Mouse (Mus musculus) kidney, postnatal 14 days (tissue): ENCODE results near the gene Msh4.

Source experiments
- DNase-seq: peaks from one replicate; pipeline ENCODE4 v3.0.0; 2022; ENCODE audit warnings: mixed read lengths

Gene Msh4

DNA sequence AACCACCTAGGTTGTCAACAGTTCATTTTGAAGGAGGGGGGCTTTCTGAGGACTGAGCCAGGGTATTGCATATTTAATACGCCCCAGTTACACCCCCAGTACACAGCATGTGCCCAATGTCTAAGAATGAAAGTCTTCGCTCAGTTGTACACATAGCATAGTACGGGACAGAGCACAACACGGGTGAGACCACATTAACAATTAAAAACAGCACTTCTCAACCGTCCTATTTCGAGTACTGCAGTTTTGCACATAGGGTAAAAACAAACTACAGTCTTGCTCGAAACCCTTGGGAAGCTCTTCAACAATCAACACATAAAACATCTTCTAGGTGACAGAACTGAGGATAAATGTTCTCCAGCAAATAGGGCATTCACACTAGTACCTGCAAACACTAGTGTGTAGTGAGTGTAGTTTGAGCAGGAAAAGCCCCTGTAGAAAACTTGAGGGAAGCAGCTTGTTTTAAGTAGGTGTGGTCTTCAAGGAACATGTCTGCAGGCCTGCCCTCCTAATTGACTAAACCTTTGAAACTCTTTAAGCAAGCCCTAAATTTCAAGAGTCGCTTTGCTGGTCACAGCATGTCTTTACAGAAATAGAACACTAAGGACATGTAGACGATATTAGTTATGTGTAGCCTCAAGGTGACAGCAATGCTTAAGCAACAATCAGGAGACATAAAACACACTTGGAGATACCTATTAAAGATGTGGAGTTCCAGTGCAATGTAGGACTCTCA is at the start of gene Msh4:
Gene Msh4 (minus strand): TSS at position 3 of the 736 bp plus-strand sequence.
- DNase-seq, result no peak

DNA sequence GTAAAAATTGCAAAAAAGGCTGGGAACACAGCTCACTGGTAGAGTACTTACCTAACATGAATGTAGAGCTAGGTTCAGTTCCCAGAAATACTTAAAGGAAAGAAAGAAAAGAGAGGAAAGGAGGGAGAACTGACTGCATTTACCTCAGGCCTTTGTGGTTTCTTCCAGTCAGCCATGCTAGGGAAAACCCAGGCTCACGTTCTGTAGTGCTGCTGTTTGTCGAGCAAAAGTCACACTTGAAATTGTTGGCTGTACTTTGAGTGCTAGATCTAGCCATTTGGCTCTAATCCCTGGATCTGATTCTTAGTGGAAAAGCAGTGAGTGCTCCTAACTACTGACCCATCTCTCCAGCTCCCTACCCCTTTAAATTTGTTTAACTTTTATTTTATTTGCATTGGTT is 42.2 kb upstream of the Msh4 start:
- DNase-seq, result no peak

DNA sequence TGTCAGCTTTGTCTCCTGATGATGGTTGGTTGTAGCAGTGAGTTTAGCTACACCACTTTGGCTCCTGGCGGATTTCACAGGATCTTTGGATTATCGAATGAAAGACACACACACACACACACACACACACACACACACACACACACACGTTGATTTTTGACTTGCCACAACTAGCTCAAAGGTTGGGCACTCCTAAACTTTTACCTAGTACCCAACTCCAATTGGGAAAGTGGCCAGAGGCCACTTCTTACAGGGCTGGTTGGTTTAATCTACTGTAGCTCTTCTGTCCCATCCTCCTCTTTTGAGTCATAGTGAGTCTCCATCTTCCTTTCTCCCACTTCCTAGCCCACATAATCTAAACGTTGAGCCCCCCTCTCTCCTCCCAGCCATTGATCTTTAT is 41.3 kb upstream of the Msh4 start:
- no peak for DNase-seq

DNA sequence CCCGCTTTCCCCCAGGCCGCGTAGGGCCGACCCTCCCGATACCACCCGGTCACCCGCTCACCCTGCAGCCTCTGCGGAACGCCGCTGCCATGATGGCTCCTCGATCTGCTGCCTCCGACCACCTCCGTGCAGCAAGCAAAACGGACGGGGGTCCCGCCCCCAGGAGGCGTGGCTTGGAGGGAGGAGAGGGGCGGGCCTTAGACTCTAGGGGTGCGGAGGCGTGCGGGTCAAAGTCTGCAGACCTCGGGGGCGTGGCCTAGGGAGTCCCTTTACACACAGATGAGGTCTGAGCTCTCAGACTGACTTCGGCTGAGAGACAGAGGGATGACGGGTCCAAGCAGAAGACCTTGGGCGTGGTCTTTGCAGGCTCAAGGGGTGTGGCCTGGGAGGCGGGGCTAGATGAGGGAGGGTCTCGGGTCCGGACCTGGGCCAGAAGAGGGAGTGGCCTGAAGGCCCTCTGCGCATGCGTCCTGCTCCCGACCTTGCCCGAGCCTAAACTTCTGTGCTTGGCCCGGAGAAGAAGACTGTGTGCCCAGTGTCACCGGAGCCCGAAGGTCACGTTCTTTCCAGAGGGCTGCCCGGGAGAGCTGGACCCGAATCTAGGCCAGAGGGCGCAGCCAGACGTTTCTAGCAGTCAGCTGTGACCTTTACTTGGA is 38.5 kb upstream of the Msh4 start, which contains the start of gene Acadm:
Gene Acadm (minus strand): TSS at position 298 of the 656 bp plus-strand sequence.
- DNase-seq, result peak; percentile 99

DNA sequence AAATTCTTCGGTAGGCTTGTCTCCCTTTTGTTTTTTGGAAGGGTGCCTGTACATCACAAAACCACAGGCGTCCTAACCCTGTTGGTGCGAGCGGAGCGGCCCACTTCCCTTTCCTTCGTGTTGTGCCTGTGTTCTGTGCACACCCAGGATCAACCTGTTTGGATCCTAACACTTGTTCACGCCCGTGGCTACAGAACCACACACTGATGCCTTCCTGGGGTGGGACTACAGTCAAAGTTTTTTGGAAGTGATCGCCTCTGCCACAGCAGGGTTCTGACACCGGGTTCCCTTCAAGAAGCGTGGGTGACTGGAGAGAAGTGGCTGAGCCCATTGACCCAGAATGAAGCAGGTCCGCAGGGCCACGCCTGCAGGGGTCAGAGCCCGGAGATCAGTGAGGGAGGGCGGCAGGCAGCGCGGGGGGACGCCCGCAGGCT is 38.0 kb upstream of the Msh4 start:
- no peak for DNase-seq

DNA sequence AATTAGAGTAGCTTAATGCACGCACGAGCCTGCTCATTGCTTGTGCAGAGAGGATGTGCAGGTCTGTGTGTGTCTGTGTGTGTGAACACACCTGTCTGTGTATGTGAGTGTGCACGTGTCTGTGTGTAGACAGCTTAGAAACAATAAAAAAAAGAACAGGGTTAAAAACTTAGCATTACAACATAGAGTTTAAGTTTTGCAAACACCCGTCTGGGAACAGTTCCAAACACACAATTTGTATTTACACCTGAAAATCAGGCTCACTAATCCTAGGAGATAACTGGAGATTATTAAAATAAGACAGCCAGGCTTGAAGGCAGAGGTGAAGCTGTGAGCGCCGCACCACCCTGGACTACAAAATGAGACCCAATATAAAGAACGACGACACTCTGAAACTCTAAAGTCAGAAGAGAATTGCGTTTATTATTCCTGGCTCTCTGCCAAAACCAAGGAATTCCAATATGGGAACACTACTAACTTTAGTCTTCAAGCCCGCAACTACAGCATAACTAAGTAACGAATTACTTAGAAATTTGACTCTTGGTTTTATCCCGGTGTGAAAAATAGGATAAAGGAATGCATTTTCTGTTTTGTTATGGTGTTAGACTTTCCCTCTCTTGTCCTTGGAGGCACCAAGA is 37.2 kb upstream of the Msh4 start:
- peak; percentile 41 for DNase-seq

DNA sequence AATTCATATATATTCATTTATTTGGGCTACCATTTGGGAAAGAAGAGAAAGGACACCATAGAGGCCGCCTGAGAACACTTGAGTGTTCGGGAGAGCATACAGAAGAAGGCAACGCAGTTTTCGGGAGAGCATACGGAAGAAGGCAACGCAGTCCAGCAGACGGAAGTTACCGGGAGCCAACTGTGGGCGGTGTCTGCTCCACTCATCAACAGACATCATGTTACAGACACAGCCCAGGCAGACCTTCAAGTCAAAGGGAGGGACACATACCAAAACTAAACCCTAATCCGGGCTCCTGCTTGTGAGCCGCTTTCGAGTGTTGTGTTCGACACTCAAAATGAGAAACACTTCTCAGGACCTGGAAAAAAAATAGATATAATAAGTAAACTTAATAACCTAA is 35.7 kb upstream of the Msh4 start:
- DNase-seq, result no peak

DNA sequence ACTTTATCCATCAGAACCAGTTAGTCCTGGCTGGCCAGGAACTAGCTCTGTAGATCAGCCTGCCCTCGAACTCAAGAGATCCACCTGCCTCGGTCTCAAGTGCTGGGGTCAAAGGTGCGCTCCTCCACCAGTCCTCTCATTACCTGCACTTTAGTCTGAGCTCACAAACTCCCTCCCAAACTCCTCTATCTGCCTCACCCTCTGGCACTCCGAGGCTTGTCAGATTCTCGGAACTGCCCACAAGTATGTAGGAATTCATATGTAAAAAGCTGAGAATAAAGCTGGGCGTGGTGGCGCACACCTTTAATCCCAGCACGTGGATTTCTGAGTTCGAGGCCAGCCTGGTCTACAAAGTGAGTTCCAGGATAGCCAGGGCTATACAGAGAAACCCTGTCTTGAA is 34.5 kb upstream of the Msh4 start:
- DNase-seq, result no peak

DNA sequence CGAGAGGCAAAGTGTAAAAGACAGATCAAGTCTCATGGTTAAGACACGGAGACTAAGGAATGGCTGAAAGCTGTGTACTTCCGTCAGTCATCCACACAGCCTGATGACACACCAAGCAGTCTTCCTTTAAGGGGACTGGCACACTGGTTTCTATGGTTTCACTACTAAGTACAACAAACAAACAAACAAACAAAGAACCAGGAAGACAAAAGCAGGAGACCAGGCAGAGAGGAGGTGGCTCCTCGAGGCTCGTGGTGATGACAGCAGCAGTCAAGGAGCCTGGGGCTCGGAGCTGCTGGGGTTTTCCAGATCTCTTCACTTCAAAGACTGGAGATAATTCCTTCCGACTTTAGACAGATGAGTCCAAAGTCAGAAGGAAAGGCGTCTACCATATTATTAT is 34.1 kb upstream of the Msh4 start:
- no peak for DNase-seq

DNA sequence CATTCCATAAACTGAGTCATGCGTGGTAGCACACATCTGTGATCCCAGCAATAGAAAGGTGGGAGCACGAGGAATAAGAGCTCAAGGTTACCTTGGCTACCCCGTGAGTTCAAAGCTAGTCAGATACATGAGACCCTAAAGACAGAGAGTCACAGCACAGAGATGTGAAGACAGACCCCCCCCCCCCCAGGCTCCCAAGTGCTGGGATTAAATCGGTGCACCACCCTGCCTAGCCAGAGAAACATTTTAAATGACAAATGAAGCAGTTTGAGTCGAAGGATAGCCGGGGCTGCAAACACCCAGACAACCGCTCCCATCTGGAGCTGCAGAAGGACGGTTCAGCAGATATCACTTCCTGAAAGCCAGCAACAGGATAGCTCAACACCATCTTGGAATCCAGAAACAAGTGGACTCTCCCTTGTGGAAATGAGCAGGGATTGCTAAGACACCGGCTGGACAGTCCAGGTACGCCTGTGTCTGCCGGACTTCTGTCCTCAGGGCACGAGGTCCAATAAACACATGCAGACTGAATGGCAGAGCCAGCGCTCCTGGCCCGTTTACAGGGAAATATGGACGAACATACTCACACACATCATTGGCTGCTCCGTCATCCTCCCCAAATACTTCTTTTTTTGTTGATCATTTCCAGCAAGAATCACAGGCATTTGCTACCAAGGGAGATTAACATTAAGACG is 31.3 kb upstream of the Msh4 start:
- DNase-seq, result peak; percentile 43

DNA sequence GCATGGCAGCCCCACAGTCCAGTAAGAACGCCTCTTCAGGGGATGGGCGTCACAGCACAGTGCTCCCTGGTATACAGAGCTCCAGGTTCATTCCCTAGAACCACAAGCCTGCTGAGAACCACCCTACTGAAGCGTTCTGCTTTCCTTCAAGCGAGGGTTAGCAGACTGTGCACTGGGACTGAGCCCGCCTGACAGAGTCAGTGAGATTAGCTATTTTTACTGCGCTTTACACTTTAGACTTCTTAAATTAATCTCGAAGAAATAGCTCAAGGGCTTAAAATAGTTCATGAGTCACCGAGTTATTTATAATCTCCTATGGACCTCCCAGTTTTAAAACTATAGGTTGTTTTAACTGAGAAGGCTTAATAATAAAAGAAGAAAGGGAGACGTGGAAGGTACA is 29.9 kb upstream of the Msh4 start:
- no peak for DNase-seq

DNA sequence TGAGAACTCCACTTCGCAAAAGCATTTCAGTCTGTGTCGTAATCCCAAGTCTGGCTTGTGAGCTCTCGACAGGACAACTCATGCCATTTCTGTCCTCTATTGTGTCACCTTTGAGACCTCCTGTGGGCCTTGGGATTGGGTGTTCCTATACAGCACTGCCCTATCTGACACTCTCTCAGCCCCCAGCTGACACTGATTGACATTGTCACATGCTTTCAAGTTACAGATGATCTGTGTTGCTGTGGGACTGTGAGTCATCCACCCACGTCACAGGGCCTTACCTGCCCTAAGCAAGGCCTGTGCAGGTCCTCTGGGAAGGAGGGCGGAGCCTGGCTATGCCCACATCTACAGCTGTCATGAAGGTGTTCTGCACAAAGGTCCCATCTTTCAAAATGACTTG is 26.5 kb upstream of the Msh4 start:
- no peak for DNase-seq

DNA sequence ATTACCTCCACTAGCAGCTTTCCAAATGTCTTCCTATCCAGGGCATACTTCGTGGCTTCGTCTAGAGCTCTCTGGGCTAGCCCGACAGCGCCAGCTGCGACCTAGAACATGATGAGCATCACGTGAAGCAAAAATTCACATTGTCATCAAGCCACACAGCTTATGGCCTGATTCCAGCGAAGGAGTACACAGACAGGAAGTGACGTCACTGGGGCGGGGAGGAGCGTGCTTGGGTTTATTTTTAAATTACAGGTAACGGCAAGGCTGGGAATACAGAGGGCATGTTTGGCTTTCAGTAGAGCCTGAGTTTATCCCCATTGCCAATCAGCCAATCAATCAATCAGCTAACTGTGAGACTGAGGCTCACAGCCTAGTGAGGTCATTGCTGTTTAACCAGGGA is 23.6 kb upstream of the Msh4 start:
- no peak for DNase-seq

DNA sequence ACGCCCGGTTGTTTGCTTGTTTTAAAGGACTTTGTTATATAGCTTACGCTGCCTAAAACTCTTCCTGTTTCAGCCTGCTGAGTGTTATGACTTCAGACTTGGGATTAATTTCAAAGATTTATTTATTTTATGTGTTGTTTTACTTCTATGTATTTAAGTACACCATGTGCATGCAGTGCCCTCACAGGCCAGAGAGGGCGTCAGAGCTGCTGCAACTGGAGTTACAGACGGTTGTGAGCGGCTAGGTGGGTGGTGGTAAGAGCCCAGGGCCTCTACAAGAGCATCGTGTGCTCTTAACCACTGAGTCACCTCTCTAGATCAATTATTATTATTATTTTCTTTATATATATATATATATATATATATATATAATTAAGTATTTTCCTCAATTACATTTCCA is 20.4 kb upstream of the Msh4 start:
- DNase-seq, result no peak

DNA sequence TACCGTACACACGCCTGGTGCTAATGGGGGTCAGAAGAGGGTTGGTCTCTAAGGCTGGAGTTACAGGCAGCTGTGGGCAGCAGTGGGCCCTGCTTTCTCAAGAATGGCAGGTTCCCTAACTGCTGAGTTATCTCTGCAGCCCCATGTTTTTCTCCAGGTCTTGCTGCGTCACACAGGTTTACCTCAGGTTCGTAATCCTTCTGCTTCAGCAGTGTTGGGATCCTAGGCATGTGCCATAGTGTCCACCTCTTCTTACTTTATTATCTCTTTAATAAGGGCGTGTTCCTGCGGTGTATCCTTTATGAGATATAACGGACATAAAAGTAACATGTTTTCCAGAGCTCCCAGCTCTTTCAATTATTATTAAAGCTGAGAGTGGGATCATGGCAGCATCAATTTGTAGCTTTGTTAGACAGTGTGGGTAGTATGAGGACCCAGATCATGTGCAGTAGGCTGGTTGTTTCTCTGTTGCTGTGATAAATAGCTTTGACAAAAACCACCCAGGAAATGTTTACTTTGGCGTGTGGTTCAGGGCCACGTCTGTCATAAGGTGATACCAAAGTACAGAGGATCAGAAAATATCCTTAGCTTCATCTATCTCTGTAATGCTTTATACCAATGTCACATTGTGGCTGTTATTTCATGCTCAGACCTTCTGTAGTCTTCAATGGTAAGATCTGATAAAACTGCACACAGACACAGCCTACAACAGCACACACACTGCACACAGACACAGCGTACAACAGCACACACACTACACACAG is 15.4 kb upstream of the Msh4 start:
- no peak for DNase-seq

DNA sequence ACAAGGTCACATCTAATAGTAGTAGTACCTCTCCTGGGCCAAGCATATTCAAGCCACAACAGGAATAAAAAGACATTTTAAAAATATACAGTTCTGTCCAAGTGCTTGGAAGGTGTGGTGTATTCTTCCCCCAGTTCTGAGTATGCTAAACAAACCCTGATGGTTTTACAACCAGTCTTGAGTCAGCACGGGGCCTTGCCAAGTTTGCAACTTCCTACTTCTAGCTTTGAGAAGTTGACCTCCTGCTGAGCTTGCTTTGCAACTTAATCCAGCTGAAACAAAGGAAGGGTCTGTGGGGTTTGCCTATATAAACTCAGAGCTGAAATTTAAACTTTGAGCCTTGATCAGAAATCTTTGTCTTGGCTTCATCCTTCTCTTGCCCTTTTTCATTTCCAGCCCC is 11.3 kb upstream of the Msh4 start:
- DNase-seq, result no peak

DNA sequence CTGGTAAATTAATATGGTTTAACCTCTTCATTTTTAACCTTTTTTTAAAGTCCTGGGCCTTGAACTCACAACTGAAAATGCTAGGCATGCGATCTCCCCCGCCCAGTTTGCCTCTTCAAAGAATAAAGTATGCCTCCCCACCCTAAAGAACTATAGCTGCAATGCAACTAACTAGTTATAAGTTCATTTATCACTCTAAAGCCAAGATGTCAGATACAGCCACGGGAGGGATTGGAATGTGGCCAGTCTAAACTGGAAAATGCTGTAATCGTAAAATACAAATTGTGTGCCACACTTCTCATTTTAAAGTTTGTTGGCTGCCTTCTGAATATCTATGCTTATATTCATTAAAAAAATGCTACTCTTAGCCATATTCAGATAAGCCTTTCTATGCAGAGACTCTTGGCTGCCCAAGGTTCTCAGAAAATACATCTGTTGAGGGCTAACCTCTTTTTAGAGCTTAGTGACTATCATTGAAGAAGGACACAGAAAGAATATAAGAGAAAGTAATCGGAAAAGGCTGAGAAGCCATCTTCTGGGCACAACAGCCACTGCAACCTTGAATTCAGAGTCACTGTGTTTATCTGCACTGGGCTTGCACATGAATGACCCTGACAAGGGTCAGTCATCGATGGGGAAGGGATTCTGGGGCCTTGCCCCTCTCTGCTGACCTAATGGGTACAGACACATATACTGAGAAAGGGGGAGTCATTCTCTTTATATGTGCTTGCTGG is 7.7 kb upstream of the Msh4 start:
- DNase-seq, result no peak

DNA sequence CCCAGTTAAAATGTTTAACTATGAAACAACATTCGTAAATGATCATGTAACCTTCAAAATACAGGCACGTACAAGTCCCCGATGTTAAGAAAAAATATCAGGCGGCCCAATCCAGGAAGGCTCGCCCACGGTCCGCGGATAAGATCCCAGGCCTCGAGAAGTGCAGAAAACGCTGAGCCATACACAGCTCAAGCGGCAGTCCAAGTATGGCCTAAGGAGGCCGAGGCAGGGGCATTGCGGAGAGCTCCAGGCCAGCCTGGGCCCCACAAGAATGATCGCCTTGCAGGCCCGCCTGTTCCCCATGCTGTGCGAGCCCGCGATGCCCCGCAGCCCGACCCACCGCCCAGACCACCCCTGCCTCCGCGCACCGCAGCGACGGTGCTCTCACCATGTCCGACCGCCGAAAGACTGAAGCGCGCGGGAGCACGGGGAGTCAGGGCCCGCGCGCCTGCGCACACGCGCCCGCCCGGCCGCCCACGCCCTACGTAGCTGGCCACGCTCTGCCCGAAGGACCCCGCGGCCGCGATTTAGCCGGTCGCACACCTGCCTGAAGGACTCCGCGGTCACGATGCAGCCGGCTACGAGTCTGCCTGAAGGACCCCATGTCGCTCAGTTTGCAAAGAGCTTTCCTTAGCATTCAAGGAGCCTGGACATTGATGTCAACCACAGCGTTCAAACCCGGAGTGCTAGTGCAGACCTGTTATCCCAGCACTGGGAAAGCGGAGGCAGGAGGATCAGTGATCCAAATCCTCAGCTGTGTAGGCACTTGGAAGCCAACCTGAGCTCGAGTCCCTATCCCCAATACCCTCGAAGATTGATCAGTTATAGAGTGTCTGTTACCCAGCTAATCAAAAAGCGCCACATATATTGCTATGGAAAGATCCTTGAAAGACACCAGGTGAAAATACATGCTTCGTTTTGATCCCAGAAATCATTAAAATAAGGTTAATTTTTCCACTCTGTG is 6.9 kb upstream of the Msh4 start, which contains the start of gene Rabggtb:
Gene Rabggtb (minus strand): TSS at position 464 of the 964 bp plus-strand sequence.
- peak; percentile 97 for DNase-seq

DNA sequence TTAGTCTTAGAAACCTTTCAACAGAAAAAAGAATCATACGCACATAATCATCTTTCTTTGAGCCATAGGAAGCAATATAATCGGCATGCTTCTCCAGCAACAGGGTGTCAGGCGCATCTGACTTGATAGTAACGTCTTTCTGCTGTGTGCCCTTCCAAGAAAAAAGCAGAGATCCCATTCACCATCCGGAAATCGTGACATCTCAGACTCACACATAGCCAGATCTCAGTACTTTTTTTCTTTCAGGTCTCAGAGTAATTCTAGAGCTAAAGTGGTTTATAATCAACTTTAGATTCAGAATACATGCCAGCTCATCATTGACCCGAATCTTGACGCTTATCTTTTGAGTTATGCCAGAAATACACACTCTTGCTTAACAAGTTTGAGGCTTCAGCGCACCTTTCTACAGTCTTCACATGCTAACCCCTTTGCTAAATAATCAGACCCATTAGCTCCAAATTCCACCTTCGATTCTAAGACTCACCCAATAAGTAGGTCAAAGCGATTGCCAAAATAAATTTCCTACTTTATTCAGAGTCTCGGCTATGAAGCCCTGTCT is 6.0 kb upstream of the Msh4 start:
- DNase-seq, result no peak

DNA sequence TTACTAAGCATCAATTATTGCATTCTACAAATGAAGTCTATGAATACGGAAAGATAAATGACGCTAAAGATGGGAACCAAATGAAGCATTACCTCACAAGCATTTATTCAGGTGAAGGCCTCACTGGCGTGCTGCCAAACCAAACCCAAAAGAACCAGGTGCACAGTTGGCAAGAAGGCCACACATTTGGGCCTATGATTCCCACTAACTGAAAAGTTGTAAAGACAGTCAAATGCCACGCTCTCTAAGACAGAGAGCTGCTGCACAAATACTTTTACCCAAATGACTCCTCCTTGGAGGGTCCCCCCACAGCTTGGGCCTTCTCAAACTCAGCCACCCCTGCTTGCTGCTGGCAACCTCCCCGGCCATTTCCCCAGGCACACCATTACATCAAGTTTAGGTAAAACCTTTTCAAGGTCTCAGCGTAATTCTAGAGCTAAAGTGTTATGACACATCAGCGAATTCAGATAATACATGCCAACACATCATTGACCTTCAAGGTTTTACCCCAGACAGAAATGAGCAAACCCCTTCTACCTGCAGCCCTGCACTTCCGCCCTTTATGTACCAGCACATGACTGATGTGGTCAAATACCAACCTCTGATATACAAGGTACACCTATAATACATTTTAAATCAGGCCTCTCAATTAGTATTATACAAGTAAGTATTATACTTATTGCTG is 5.4 kb upstream of the Msh4 start:
- DNase-seq, result peak; percentile 18
